Mouse (Mus musculus) c-Kit-positive CD71-positive TER-119-negative erythroid progenitor cells, embryonic 14.5 days (primary cell): Measurements from ENCODE around the gene Flot2.
"Not testable (repeated sequence)": the region's sequence is repeated elsewhere in the genome, so short reads cannot be mapped to it uniquely, and the experiment has no call there.

ENCODE experiments used
- DNase-seq: peaks from one replicate; pipeline ENCODE4 v3.0.0-alpha.2; 2013; ENCODE audit warnings: low read depth

Gene Flot2

DNA sequence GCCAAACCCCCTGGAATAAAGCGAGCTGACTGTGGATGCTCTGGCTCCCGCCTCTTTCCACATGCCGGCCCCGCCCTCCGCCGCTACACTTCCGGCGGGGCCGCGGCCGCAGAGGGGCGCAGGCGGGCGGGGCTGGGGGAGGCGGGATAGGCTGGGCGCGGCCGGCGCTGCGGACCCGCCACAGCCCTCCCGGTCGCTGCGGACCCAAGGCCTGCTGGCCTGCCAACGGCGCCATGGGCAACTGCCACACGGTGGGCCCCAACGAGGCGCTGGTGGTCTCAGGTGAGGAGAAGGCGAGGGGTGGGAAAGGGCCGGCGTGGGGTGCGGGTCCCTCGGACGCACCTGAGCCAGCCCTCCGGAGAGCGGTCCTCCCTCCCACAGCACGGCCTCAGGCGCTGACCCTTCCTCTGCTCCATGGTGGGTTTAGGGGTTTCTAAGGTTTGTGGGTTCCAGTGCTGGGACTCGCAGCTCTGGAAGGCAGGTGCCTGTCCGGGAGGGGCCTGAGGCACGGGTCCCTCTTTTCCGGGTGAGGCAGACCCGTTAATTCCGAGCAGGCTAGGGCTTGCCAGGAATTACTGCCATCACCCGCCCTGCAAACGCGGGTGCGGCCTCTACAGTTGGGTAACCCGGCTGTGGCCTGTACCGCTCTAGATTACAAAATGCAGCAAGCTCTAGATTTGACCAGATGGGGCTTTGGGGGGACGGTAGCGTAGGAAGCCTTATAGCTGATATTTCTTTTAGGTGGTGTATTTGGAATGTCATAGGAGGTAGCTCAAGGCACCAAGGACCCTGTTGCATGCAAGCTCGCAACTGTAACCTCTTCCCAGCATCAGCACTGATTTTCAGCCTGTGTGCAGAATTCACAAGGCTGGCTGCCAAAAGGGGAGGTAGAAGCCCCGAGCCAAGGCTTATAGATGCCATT lies at the start of gene Flot2:
TSS of gene Flot2 (plus strand) at position 101 of the 922 bp plus-strand sequence.
- DNase-seq, result peak; percentile 56

DNA sequence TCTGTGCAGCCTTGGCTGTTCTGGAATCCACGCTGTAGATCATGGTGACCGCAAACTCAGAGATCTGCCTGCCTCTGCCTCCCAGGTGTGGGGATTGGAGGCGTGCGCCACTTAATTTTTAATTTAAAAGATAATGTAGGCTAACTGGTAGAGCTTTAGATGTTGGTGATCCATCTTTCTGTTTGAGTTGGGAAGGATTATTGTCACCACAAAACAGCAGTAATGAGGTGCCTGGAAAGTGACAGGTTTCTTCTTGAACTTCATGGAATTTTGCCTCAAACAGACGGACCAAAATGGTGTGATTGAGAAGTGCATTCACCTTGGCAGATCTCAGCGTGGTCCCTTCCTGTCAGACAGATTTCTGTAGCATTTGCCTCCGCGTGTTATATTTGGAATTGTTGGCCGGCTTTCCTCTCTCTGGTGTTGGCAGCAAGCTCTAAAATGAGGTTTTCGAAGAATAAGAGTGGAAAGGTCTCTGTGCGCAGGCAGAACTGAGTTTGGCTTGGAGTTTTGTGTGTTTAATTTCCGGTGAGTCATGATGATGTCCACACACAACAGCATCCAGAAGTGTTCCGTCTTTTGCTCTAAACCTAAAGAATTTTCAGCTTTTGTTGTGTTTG lies 48.5 kb upstream of the Flot2 start:
- no peak for DNase-seq

DNA sequence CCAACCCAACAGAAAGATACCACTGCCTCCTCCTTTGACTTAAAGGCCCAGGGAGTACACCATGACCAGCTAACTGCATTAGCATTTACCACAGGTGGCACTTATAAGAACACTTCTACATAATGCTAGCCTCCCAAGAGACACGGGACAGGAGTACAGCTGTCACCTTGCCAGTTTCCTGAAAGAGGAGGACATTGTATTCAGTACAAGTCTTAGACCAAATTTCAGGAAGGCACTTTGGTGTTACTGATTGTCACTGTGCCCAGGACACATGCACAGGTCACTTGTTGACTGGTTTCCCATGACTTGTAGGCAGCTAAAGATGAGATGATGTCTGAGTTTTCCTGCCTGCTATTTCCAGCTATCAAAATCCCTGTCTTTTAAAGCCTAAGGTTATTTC lies 42.2 kb upstream of the Flot2 start:
- no peak for DNase-seq

DNA sequence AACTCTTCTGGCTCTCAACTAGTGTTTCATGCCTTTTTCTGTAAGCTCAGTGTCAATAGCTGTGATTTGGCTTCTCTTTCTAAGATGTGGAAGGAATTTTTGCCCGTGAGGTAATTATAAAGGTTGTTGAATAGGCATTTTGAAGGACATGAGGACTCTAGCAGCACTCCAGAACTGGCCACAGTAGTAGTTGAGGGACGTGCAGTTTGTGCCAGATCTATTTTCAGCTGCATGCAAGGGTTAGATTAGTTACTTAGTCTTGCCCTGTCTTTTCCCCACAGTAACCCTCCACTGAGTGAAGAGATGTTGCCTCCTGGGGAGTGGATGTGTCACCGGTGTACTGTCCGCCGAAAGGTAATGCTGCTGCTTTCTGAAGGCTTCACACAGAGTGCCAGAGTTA lies 31.3 kb upstream of the Flot2 start:
- DNase-seq, result no peak

DNA sequence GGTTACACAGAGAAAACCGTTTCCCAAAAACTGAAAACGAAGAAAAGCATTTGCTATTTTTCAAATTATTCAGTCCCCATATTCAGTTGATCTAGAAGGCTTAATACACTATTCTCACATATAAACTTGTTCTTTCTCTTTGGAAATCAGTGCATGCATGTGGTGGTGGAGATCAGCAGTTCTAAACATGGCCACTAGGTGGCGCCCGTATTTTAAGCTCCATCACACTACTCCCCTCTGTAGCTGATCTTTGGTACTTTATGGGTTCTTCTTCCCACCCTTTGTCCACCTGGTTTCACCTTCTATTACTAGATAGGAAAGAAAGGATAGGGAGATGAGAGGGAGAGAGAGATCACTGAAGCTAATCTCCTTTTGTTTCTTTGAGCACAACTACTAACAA lies 18.1 kb upstream of the Flot2 start:
- peak; percentile 60 for DNase-seq

DNA sequence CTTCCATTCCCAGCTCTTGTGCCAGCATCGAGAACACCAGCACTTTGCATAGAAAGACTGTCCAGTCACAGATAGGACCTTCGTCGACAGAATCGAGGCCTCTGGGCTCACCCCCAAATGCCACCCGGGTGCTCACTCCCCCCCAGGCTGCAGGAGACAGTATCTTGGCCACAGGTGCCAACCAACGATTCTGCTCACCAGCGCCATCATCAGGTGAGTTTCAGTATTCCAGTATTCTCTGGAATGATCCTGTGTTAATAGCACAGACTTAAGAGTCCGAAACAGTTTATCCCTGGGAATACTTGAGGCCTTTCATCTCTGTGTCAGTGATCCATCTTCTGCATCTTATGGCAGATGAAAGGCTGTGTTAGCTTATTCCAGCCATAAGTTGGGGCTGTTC lies 14.1 kb upstream of the Flot2 start:
- DNase-seq, result peak; percentile 42

DNA sequence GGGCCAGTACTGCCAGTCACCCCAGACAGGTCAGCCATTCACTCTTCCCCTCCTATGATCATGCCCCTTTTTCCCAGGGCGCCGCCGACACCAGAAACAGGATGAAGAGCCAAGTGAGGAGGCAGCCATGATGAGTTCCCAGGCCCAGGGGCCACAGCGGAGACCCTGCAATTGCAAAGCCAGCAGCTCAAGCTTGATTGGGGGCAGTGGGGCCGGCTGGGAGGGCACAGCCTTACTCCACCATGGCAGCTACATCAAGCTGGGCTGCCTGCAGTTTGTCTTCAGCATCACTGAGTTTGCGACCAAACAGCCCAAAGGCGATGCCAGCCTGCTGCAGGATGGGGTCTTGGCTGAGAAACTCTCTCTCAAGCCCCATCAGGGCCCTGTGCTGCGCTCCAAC lies 8.5 kb upstream of the Flot2 start:
- DNase-seq, result no peak

DNA sequence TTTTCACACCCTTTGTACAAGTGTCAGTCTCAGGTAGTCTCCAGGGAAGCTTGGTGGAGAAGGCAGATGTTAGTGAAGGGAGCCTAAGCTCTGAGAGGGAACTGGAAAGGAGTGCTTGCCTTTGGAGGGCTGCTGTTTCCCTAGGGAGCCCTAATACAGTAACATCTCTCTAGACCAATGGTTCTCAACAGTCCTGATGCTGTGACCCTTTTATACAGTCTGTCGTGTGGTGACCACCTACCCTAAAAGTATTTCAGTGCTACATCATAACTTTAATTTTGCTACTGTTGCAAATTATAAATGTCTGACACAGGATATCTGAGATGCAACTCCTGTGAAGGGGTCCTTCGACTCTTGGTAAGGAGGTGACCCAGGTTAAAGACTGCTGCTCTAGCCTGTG lies 7.1 kb upstream of the Flot2 start:
- no peak for DNase-seq

DNA sequence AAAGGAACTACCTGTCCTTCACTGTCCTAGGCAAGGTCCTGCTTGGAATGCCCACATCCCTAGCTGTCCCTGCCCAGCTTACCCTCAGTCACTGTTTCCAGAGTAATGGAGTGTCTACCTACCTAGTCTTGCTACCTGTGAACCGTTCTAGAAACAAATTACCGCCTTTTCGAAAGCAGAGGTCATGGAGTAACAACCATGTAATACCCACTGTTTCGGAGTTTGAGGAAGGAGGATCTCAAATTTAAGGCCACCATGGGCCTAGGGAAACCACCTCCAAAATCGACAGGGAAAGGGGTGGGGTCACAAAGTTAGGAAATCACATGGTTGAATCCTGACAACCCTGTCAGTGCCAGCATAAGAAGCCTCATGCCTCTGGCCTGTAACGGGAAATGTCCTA lies 6.3 kb upstream of the Flot2 start:
- no peak for DNase-seq

DNA sequence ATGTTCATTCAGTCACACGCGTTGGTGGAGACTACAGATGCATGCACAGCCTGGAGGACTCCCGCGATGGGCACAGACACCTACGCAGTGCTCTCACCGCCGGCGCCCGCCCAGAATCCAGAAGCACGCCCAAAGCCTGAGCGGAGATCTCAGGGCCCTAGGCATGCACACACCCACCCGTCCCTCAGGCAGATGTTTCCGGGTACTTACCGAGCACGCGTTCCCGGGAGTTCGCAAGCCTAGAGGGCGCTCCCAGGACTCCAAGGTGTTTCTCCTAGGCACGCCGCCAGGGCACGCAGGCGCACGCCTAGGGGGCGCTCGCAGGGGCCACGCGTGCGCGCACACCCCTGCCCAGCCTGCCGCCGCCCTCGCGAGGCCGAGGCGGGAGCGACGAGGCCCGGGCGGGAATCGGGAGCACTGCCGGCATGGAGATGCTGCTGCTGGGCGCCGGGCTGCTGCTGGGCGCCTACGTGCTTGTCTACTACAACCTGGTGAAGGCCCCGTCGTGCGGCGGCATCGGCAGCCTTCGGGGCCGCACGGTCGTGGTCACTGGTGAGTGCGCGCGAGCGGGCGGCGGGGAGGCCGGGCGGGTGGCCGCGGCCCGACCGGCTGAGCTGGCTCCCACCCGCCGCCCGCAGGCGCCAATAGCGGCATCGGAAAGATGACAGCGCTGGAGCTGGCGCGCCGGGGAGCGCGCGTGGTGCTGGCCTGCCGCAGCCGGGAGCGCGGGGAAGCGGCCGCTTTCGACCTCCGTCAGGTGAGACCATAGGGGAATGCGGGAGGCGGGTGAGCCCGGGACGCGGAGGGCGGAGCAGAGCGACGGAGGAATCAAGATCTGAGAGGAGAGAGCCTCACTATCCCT lies 5.6 kb upstream of the Flot2 start, which contains the start of gene Dhrs13:
TSS of gene Dhrs13 (plus strand) at position 334 of the 862 bp plus-strand sequence.
- DNase-seq, result peak; percentile 93

DNA sequence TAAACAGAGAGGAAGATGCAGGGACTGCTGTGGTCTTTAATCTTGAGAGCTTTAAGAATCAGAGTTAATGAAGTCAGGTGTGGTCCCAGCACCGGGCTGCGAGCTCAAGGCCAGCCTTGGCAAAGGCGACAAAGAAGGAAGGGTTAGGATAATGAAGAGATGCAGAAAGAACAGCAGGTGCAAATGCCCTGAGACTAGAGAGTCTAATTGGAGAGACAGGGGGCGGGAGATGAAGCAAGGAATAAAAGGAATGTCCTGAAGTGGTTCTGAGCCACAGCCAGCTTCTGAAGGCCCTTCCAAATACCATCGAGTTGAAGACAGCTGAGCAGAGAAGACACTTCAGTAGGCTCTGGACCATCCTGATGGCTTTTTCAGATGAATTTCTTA lies 4.9 kb upstream of the Flot2 start:
- DNase-seq, result no peak

DNA sequence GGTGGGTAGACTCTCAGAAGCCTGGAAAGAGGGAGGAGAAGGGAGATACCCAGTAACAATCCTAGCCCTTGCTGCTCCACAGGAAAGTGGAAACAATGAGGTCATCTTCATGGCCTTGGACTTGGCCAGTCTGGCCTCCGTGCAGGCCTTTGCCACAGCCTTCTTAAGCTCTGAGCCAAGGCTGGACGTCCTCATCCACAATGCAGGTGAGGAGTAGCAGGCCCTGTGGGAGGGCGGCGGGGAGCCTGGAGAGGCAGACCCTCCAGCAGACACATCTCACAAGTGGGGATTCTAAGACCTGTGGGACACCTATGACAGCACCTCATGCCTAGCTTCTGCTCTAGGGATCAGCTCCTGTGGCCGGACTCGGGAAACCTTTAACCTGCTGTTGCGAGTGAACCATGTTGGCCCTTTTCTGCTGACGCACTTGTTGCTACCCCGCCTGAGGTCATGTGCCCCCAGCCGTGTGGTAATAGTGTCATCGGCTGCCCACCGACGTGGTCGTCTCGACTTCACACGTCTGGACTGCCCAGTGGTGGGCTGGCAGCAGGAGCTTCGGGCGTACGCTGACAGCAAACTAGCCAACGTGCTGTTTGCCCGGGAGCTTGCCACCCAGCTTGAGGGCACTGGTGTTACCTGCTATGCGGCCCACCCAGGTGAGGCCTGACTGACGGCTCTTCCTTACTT lies 3.7 kb upstream of the Flot2 start:
- DNase-seq, result no peak

DNA sequence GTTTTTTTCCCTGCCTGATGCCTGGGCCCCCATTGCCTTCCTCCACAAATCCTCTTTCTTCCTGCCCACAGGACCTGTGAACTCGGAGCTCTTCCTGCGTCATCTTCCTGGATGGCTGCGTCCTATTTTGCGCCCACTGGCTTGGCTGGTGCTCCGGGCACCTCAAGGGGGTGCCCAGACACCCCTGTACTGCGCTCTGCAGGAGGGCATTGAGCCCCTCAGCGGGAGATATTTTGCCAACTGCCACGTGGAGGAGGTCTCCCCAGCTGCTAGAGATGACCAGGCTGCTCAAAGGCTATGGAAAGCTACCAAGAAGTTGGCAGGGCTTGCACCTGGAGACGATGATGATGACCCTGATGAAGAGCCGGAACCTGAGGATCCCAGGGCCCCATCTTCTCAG lies 940 bp upstream of the Flot2 start:
- DNase-seq, result no peak

DNA sequence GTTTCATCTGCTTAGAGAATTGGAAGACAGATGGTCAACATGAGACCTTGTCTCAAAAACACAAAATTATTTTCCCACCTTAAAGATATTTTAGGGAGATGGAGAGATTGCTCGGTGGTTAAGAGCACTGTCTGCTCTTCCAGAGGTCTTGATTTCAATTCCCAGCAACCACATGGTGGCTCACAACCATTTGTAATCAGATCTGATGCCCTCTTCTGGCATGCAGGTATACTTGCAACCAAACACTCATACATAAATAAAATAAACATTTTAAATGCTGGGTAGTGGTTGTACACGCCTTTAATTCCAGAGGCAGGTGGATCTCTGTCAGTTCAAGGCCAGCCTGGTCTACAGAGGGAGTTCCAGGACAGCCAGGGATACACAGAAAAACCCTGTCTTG lies 3.1 kb downstream of the Flot2 start:
- no peak for DNase-seq

DNA sequence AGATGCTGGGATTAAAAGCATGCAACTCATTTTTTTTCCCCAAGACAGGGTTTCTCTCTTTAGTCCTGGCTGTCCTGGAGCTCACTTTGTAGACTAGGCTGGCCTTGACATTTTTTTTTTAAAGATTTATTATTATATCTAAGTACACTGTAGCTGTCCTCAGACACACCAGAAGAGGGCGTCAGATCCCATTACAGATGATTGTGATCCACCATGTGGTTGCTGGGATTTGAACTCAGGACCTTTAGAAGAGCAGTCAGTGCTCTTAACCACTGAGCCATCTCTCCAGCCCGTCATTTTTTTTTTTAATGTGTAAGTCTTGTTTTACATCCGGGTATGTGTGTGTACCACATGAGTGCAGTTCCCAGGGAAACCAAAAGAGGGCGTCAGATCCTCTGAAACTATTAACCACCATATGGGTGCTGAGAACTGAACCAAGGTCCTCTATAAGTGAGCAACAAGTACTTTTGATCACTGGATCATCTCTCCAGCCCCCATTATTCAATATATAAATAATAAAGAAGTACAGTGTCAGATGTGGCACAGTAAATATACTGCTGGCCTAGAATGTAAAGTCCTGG lies 4.6 kb downstream of the Flot2 start:
- not testable (repeated sequence) for DNase-seq

DNA sequence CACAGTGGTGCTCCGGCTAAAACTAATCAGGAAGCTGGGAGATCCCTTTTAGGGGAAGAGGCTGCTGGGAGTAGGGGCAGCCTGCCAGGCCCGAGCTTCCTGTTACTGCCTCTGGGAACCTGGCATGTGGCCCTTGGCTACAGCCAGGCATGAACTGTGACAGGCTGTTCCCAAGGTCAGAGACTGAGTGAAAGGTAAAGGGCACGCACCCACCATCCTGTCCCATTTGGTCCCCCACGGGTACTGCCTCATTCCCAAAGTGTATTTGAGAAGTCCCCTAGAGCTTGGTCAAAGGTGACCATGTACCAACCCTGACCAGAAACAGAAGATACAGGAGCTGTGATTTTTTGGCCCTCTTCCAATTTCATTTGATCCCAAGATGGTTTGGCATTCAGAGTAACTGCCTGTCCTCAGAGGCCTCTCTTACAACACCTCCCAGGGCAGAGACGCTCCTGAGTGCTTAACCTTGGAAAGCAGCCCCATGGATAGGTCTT lies 7.1 kb downstream of the Flot2 start:
- no peak for DNase-seq

DNA sequence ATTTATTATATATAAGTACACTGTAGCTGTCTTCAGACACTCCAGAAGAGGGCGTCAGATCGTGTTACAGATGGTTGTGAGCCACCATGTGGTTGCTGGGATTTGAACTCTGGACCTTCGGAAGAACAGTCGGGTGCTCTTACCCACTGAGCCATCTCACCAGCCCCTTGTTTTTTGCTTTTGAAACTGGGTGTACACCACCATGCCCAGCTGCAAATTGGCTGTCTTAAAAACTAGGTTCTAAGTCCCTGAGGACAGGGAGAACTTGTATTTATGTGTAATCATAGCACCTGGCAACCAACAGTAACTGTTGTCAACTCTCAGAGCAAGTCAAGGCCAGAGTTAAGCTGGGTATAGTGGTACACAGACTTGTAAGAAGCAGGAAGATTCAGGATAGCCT lies 10.9 kb downstream of the Flot2 start:
- DNase-seq, result not testable (repeated sequence)

DNA sequence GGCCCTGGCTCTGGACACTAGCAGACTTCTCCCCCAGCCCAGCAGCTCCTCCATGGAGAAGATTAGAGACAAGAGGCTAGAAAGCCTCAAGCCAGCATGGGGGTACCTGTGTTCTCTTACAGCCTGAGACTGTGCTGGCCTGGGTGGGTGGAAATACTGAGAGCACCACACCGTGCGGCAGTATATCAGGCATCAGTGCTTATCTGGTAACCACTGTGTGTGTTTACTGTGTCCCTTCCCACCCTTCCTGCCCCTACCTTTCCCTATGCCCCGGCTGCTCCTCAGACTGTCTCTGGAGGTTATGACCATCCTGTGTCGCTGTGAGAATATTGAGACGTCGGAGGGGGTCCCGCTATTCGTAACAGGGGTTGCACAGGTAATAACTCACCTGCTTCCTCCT lies 15.3 kb downstream of the Flot2 start:
- DNase-seq, result no peak

DNA sequence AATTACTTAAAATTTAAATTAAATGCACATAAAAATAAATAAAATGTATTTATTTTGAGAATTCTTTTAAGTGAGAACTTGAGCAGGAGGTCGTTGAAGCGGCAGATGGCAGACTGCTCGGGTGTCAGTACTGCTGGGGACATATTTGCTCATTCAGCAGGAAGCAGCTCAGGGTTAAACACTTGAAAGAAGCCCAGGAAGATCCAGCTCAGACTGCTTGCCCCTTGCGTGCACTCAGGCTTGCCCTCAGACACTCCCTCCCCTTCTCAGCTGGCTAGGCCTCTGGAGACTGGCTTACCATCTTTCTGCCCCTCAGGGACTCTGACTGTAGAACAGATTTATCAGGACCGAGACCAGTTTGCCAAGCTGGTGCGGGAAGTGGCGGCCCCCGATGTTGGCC lies 19.2 kb downstream of the Flot2 start:
- no peak for DNase-seq

DNA sequence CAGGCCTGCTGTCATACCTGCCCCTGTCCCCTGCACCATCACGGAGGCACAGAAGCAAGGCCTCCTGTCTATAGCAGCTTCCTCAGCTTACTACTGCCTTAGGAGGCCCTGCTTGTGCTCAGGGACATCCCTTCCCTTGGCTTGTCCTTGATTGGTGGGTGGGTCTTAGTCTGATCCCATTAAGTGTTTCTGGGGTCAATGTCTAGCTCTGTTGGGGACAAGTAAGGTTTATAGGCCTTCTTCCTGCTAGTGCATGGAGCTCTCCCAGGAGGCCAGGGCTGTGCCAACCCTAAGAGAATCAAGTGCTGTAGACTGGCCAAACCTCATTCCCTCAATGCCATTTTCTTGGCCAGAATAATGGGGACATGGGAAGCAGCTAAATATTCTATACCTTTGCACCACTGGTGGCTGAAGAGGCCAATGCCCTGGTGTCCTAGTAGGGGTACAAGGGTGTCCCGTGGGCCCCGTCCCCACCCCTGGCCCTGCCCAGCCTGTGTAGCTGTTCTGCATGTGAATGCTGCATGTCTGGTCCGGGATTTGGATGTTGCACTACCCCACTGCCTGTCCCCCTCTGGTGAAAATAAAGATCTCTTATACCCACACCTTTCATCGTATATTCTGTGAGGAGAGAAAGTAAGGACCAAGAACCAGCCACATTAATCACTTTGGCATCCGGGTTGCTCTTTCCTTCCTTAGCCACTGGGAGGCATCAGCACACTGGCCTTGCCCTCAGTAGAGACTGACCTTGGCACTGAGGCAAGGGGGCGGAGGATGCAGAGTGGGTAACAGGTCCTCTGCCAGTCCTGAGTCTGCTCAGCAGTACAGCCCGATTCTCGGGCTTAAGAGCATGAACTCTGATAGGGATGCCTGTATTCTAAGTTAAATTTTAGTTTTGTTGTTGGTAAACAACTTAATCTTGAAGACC lies 22.4 kb downstream of the Flot2 start:
- no peak for DNase-seq
